In the genomic region with DNA sequence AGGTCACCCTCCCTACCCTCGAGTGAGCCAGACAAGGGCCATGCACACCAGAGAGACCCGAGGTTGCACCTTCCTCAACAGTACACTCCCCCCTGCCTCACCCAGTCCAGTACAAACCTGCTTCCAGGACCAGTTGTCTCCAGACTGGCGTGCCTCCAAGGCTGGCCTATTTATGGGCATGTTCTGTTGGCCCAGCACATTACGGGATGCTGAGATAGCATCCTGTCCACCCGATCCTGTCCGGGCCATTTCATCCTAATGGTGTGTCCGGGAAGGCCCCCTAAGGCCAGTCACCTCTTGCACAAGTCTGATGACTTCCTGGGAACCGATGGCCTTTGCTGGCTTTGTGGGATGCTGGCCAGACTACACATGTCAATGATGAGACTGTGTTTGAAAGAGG, we compare ENCODE assay signal across 9 mouse cellular contexts. TPM values are rescaled to one million over a fixed set of nuclear protein-coding genes. Genes with fewer than 3 reads are reported as not detected.
A peak's percentile ranks its signal among the peaks of the same experiment; 100 is the strongest.
DNase-seq lines count a peak whose midpoint lies in the region; ATAC-seq lines count a peak whose summit lies in the region.
"Had no signal": no experiment of that assay in that cellular context is flagged by ENCODE, and none has a peak within 500 bp of the region (broad histone marks: within the 10 kb centered on the region; RNA-seq: fewer than 3 reads in every experiment).

A gene (minus strand): TSS at position 146 of the 400 bp plus-strand sequence.

- ATAC-seq in heart, embryonic 16.5 days (replicated peaks; ENCODE audit: extremely low read depth, insufficient read depth, low FRiP score) = peak; percentile 7; the same call in 1 of the 2 replicates
- ATAC-seq in inflammation-experienced regulatory T-cells, adult 6 months = no peak
- ATAC-seq in forebrain, embryonic 15.5 days (replicated peaks) = no peak

- H3K9me3 ChIP-seq in heart, embryonic 16.5 days (replicated peaks; ENCODE audit: control insufficient read depth, low read length) = 0 out of 2 replicates have a peak, but pooled peaks cover 4% of the 10 kb centered on the region
- H3K9me3 ChIP-seq in forebrain, embryonic 15.5 days = no peaks in the 10 kb centered on the region

- peaks cover 19% of the 10 kb centered on the region for H3K4me1 ChIP-seq in heart, embryonic 16.5 days (ENCODE audit: control insufficient read depth, insufficient read depth, low read length)
- H3K4me1 ChIP-seq in forebrain, embryonic 15.5 days = peaks cover 7% of the 10 kb centered on the region

- H3K27ac ChIP-seq in heart, embryonic 16.5 days (ENCODE audit: low read length) = no peak within 1 kb of the TSS
- no peak within 1 kb of the TSS for H3K27ac ChIP-seq in forebrain, embryonic 15.5 days (replicated peaks)

- H3K27me3 ChIP-seq in heart, embryonic 16.5 days (ENCODE audit: control insufficient read depth, insufficient read depth, low read length) = peaks cover 4% of the 10 kb centered on the region
- H3K27me3 ChIP-seq in forebrain, embryonic 15.5 days = no peaks in the 10 kb centered on the region

- WGBS in heart, embryonic 16.5 days = 46% methylated on average over 8 of the region's 8 CpGs
- WGBS in forebrain, embryonic 15.5 days = 82% methylated on average over 8 of the region's 8 CpGs

- DNase-seq in adrenal gland, adult 2 months = peak; percentile 41
- DNase-seq in adrenal gland, adult 8-10 months = no peak
- DNase-seq in right cerebral cortex, postnatal 10 days (ENCODE audit: low spot score in 2 of 2) = peak; percentile 67 to 74
- no peak for DNase-seq in right cerebral cortex, postnatal 25 days
- DNase-seq in thymus, postnatal 0 days (ENCODE audit: low spot score) = no peak

- H3K4me2 ChIP-seq in heart, embryonic 16.5 days (ENCODE audit: low read depth, low read length) = peak within 1 kb of the TSS; percentile 50
- no peak within 1 kb of the TSS for H3K4me2 ChIP-seq in forebrain, embryonic 15.5 days (replicated peaks)

- no peak within 1 kb of the TSS for H3K4me3 ChIP-seq in heart, embryonic 16.5 days (ENCODE audit: low read length)
- H3K4me3 ChIP-seq in forebrain, embryonic 15.5 days = no peak within 1 kb of the TSS
- H3K4me3 ChIP-seq: erythroblast, embryonic 14.5 days had no signal

- no peaks in the 10 kb centered on the region for H3K36me3 ChIP-seq in heart, embryonic 16.5 days (ENCODE audit: control insufficient read depth, insufficient read depth)
- no peaks in the 10 kb centered on the region for H3K36me3 ChIP-seq in forebrain, embryonic 15.5 days

- H3K9ac ChIP-seq in heart, embryonic 16.5 days (ENCODE audit: low read length) = no peak within 1 kb of the TSS
- no peak within 1 kb of the TSS for H3K9ac ChIP-seq in forebrain, embryonic 15.5 days (replicated peaks)

RNA-seq across cellular contexts. Expression of the gene that starts here (rescaled TPM):
- under 1 TPM; 0.23 to 0.31 TPM for total RNA-seq in adrenal gland, adult 2 months (2021)
- 0.91 and 1.9 TPM in 2 replicates for polyA plus RNA-seq in adrenal gland, adult 2 months (2012; rRNA removed)
- total RNA-seq in adrenal gland, adult 8-10 months (2022) = 1 to 10 TPM in 2 of 4 experiments, under 1 TPM in 1, not detected in 1; 0.84 to 2.6 (median 2.3) TPM
- 0.91 and 1.1 TPM in 2 replicates for polyA plus RNA-seq in heart, embryonic 16.5 days (2015; fragmentation: Nextera tagmentation; extraction: Ambion mirVana)
- polyA plus RNA-seq in inflammation-experienced regulatory T-cells, adult 6 months (2017; shearing (Covaris generic)) = 1 to 10 TPM in 1 of 3 experiments, not detected in 2; 1.3 TPM
- 1.0 and 1.2 TPM in 2 replicates for polyA plus RNA-seq in thymus, postnatal 0 days (2015; fragmentation: Nextera tagmentation; extraction: Ambion mirVana)
- 0.73 and 0.80 TPM in 2 replicates for polyA plus RNA-seq in forebrain, embryonic 15.5 days (2015; fragmentation: Nextera tagmentation; extraction: Ambion mirVana)
- polyA plus RNA-seq: erythroblast, embryonic 14.5 days had no signal

Comparison
In these comparisons a context has a peak if more than half of its experiments do, and no peak if none do; other contexts are left out.
1. DNase-seq: peak in adrenal gland, adult 2 months (single experiment) and right cerebral cortex, postnatal 10 days (2 of 2); none in adrenal gland, adult 8-10 months (single experiment), right cerebral cortex, postnatal 25 days (single experiment) and thymus, postnatal 0 days (single experiment).